Mouse (Mus musculus): Measurements from ENCODE around the gene Plekho2. TPM values are rescaled to one million over a fixed set of nuclear protein-coding genes. Genes with fewer than 3 reads are reported as not detected.

Gene Plekho2
- polyA plus RNA-seq, 1 experiment from 2014 or later: 6.7 TPM

DNA sequence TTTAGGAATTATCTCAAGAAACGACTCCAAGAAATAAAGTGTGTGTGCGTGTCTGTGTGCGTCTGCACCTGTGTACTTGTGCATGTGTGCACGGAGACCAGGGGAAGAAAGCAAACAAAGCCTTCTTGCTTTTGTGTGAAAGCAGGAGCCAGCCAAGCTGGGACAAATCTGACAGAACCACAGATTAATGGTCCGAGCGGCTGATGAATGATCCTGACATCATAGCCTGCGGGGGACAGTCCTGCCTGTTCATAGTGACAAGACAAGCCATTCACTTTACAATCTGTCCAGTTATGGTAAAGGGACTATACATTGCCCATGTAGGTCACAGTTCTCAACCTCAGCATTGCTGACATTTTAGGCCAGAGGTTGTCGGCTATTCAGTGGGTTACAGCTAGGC is 31.5 kb downstream of the Plekho2 start:
- 81% methylated on average over 8 of the region's 8 CpGs for WGBS
- H3K9ac ChIP-seq (ENCODE audit: low read depth, low read length): no peak overlapping the region
- no peaks in the 10 kb centered on the region for H3K27me3 ChIP-seq (replicated peaks; ENCODE audit: control insufficient read depth, insufficient read depth, low read length)
- H3K4me3 ChIP-seq (ENCODE audit: low read depth, low read length): no peak overlapping the region
- no peak overlapping the region for H3K4me2 ChIP-seq (replicated peaks; ENCODE audit: low read depth)
- no peaks in the 10 kb centered on the region for H3K9me3 ChIP-seq (ENCODE audit: control insufficient read depth)
- no peak overlapping the region for H3K27ac ChIP-seq (ENCODE audit: low read depth, low read length)
- no peak for TF ChIP-seq CTCF (IDR thresholded peaks at IDR 0.05; ENCODE audit: low read depth)
- no peaks in the 10 kb centered on the region for H3K36me3 ChIP-seq (ENCODE audit: control insufficient read depth, insufficient read depth)
- H3K4me1 ChIP-seq (replicated peaks; ENCODE audit: control insufficient read depth, insufficient read depth, low read length): 0 out of 2 replicates have a peak, but pooled peaks cover 2% of the 10 kb centered on the region
- no peak for ATAC-seq

DNA sequence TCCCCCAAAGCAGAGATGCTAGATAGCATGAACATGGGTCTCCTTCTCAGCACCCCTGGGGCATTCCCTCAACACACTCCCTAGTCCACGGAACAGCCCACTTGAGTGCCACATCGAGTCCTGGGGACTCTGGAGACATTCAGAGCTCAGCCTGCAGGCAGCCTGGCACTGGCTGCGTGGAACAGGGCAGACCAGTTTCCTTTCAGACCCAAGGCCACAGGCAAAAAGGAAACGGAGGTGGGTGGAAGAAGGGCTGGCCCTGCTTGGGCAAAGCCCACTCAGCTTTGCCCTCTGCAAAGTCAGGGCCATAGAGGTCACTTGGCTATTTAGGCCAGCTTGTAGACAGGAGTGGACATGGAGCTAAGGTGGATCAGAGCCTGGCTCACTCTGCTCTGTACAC is 32.0 kb downstream of the Plekho2 start:
- H3K36me3 ChIP-seq (ENCODE audit: control insufficient read depth, insufficient read depth): no peaks in the 10 kb centered on the region
- H3K9me3 ChIP-seq (ENCODE audit: control insufficient read depth): no peaks in the 10 kb centered on the region
- 78% methylated on average over 4 of the region's 4 CpGs for WGBS
- no peak for TF ChIP-seq CTCF (IDR thresholded peaks at IDR 0.05; ENCODE audit: low read depth)
- 0 out of 2 replicates have a peak, but pooled peaks cover 2% of the 10 kb centered on the region for H3K4me1 ChIP-seq (replicated peaks; ENCODE audit: control insufficient read depth, insufficient read depth, low read length)
- H3K4me2 ChIP-seq (replicated peaks; ENCODE audit: low read depth): no peak overlapping the region
- no peak overlapping the region for H3K27ac ChIP-seq (ENCODE audit: low read depth, low read length)
- H3K4me3 ChIP-seq (ENCODE audit: low read depth, low read length): no peak overlapping the region
- H3K27me3 ChIP-seq (replicated peaks; ENCODE audit: control insufficient read depth, insufficient read depth, low read length): no peaks in the 10 kb centered on the region
- no peak for ATAC-seq
- no peak overlapping the region for H3K9ac ChIP-seq (ENCODE audit: low read depth, low read length)

DNA sequence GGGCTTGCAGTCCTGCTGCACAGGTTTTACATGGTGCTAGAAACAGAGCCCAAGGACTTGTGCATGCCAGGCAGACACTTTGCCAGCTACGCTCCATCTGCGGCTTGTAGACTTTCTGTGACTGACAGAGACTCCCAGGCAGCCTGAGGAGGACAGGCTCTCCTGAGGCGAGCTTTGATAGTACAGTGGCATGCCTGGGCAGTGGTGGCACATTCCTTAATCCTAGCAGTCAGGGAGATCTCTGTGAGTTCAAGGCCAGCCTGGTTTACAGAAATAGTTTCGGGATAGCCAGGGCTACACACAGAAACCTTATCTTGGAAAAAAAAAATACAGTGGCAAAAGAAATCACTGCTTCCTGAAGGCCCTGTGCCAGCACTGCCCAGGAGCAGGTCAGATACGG is 32.7 kb downstream of the Plekho2 start:
- Histone ChIP-seq H3K27ac (ENCODE audit: low read depth, low read length) (no peak overlapping the region), H3K9me3 (ENCODE audit: control insufficient read depth) (no peaks in the 10 kb centered on the region), H3K9ac (ENCODE audit: low read depth, low read length) (no peak overlapping the region), H3K4me2 (replicated peaks; ENCODE audit: low read depth) (no peak overlapping the region), H3K4me3 (ENCODE audit: low read depth, low read length) (no peak overlapping the region), H3K4me1 (replicated peaks; ENCODE audit: control insufficient read depth, insufficient read depth, low read length) (peaks cover 2% of the 10 kb centered on the region; the same call in 1 of the 2 replicates), H3K36me3 (ENCODE audit: control insufficient read depth, insufficient read depth) (no peaks in the 10 kb centered on the region), H3K27me3 (replicated peaks; ENCODE audit: control insufficient read depth, insufficient read depth, low read length) (no peaks in the 10 kb centered on the region)
- TF ChIP-seq CTCF (IDR thresholded peaks at IDR 0.05; ENCODE audit: low read depth): no peak
- WGBS: 90% methylated on average over 5 of the region's 5 CpGs
- no peak for ATAC-seq

DNA sequence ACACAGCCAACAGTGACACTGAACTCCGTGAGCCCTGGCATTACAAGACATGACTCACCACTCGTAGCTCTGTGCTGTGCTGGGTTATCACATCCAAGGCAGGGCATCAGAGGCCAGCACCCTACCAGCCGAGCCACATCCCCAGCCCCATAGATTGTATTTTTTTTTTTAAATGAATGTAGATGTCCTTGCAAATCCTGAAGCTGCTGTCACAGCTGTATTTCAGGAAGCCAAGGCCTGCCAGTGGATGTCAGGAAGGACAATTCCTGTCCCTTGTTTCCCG is 33.5 kb downstream of the Plekho2 start:
- Histone ChIP-seq H3K27ac (ENCODE audit: low read depth, low read length) (no peak overlapping the region), H3K4me1 (replicated peaks; ENCODE audit: control insufficient read depth, insufficient read depth, low read length) (peaks cover 9% of the 10 kb centered on the region; the same call in 1 of the 2 replicates), H3K4me2 (replicated peaks; ENCODE audit: low read depth) (no peak overlapping the region), H3K27me3 (replicated peaks; ENCODE audit: control insufficient read depth, insufficient read depth, low read length) (no peaks in the 10 kb centered on the region), H3K9ac (ENCODE audit: low read depth, low read length) (no peak overlapping the region), H3K9me3 (ENCODE audit: control insufficient read depth) (no peaks in the 10 kb centered on the region), H3K36me3 (ENCODE audit: control insufficient read depth, insufficient read depth) (no peaks in the 10 kb centered on the region), H3K4me3 (ENCODE audit: low read depth, low read length) (no peak overlapping the region)
- TF ChIP-seq CTCF (IDR thresholded peaks at IDR 0.05; ENCODE audit: low read depth): no peak
- 50% methylated on average over 4 of the region's 4 CpGs for WGBS
- no peak for ATAC-seq

DNA sequence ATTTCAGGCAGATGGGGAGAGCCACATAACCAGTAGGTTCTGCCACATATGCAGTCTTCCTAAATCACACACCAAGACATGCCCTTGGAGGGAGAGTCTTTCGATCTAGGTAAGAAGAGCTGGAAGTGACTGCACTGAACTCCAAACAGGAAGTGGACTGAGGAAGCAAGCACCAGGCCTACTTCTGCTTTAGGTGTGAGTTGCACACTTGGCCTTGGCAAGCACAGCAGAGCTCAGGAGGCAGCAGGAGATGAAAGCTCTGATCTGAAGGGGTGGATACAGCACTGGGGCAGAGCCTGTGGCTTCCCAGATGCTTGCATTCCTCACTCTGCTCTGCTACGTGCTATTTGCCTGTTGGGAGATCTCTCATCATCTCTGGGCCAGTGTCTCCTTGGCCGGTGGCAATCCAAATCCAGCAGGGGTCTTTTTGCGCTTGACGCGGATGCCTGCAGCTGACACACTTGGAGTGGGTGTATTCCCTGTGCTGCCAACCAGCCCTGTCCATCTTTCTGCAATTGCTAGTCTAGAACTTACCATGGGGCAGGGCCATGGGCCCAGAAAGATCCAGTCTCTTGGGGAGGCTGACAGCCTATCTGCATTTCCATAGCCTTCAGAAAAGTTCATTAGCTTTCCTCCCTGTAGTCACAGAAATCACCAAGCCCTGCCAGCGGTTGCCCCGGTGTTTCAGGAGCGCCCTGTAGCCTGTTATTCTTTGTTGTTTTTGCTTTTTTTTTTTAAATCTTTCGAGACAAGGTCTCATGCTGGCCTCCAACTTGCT is 34.0 kb downstream of the Plekho2 start:
- Histone ChIP-seq H3K4me1 (replicated peaks; ENCODE audit: control insufficient read depth, insufficient read depth, low read length) (peaks cover 7% of the 10 kb centered on the region; the same call in 1 of the 2 replicates), H3K9me3 (ENCODE audit: control insufficient read depth) (no peaks in the 10 kb centered on the region), H3K27me3 (replicated peaks; ENCODE audit: control insufficient read depth, insufficient read depth, low read length) (no peaks in the 10 kb centered on the region), H3K9ac (ENCODE audit: low read depth, low read length) (no peak overlapping the region), H3K36me3 (ENCODE audit: control insufficient read depth, insufficient read depth) (no peaks in the 10 kb centered on the region), H3K4me3 (ENCODE audit: low read depth, low read length) (no peak overlapping the region), H3K27ac (ENCODE audit: low read depth, low read length) (no peak overlapping the region), H3K4me2 (replicated peaks; ENCODE audit: low read depth) (no peak overlapping the region)
- no peak for TF ChIP-seq CTCF (IDR thresholded peaks at IDR 0.05; ENCODE audit: low read depth)
- no peak for ATAC-seq
- WGBS: 82% methylated on average over 10 of the region's 10 CpGs

DNA sequence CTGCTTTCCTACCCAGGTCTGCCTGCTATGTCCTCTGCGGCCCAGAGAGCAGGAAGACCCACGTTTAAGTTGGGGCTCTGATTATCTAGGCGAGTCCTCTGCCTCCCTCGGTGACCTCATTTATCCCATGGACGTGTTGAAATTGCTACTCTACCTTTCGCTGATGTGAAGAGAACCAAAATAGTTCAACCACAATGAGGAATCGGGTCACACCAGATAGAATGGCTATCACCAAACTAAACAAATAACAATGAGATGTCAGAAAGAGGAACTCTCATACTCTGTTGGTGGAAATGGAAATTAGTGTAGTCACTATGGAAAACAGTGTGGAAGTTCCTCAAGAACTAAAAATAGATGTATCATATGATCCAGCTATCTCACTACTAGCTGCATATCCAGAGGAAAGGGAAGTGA is 37.7 kb downstream of the Plekho2 start:
- Histone ChIP-seq H3K4me1 (replicated peaks; ENCODE audit: control insufficient read depth, insufficient read depth, low read length) (peaks cover 7% of the 10 kb centered on the region; the same call in 1 of the 2 replicates), H3K4me2 (replicated peaks; ENCODE audit: low read depth) (no peak overlapping the region), H3K9ac (ENCODE audit: low read depth, low read length) (no peak overlapping the region), H3K27me3 (replicated peaks; ENCODE audit: control insufficient read depth, insufficient read depth, low read length) (no peaks in the 10 kb centered on the region), H3K4me3 (ENCODE audit: low read depth, low read length) (no peak overlapping the region), H3K9me3 (ENCODE audit: control insufficient read depth) (no peaks in the 10 kb centered on the region), H3K36me3 (ENCODE audit: control insufficient read depth, insufficient read depth) (no peaks in the 10 kb centered on the region), H3K27ac (ENCODE audit: low read depth, low read length) (no peak overlapping the region)
- TF ChIP-seq CTCF (IDR thresholded peaks at IDR 0.05; ENCODE audit: low read depth): no peak
- no peak for ATAC-seq
- WGBS: 72% methylated on average over 7 of the region's 7 CpGs

Measured in intestine, postnatal 0 days (tissue).